Mouse (Mus musculus): ENCODE measurements around the gene Macrod2. TPM values are rescaled to one million over a fixed set of nuclear protein-coding genes. Genes with fewer than 3 reads are reported as not detected.

Macrod2 gene
- polyA plus RNA-seq, 1 experiment from 2014 or later = 32.9 TPM

- H3K36me3 ChIP-seq (ENCODE audit: control insufficient read depth, insufficient read depth, low read length) = no peaks in the 10 kb centered on the region
- H3K4me3 ChIP-seq (ENCODE audit: low read length) = no peak overlapping the region
- no peaks in the 10 kb centered on the region for H3K4me1 ChIP-seq (ENCODE audit: control insufficient read depth, insufficient read depth, low read length)
- H3K9ac ChIP-seq (ENCODE audit: low read depth, low read length) = no peak overlapping the region
- WGBS = 65% methylated on average over 4 of the region's 4 CpGs
- no peak overlapping the region for H3K4me2 ChIP-seq (ENCODE audit: low read depth, low read length)
- H3K27ac ChIP-seq (ENCODE audit: low read length) = no peak overlapping the region
- ATAC-seq = no peak
- no peaks in the 10 kb centered on the region for H3K27me3 ChIP-seq (replicated peaks; ENCODE audit: control insufficient read depth, insufficient read depth, low read length)
- H3K9me3 ChIP-seq (ENCODE audit: control insufficient read depth, low read length) = no peaks in the 10 kb centered on the region
These were observed 1333.9 kb downstream of the Macrod2 start for GRCm38 (mm10) chr2:141728998-141729397.

- Histone ChIP-seq H3K27me3 (replicated peaks; ENCODE audit: control insufficient read depth, insufficient read depth, low read length) (no peaks in the 10 kb centered on the region), H3K4me2 (ENCODE audit: low read depth, low read length) (no peak overlapping the region), H3K4me3 (ENCODE audit: low read length) (no peak overlapping the region), H3K4me1 (ENCODE audit: control insufficient read depth, insufficient read depth, low read length) (no peaks in the 10 kb centered on the region), H3K9me3 (ENCODE audit: control insufficient read depth, low read length) (no peaks in the 10 kb centered on the region), H3K36me3 (ENCODE audit: control insufficient read depth, insufficient read depth, low read length) (no peaks in the 10 kb centered on the region), H3K9ac (ENCODE audit: low read depth, low read length) (no peak overlapping the region), H3K27ac (ENCODE audit: low read length) (no peak overlapping the region)
- ATAC-seq = no peak
- WGBS = 91% methylated on average over 5 of the region's 5 CpGs
These were observed 1341.8 kb downstream of the Macrod2 start for GRCm38 (mm10) chr2:141736685-141737456.

GRCm38 (mm10) chr2:141738702-141739101 lies 1343.6 kb downstream of the Macrod2 start:
- no peak for ATAC-seq
- Histone ChIP-seq H3K9me3 (ENCODE audit: control insufficient read depth, low read length) (no peaks in the 10 kb centered on the region), H3K27ac (ENCODE audit: low read length) (no peak overlapping the region), H3K36me3 (ENCODE audit: control insufficient read depth, insufficient read depth, low read length) (no peaks in the 10 kb centered on the region), H3K27me3 (replicated peaks; ENCODE audit: control insufficient read depth, insufficient read depth, low read length) (no peaks in the 10 kb centered on the region), H3K4me3 (ENCODE audit: low read length) (no peak overlapping the region), H3K4me2 (ENCODE audit: low read depth, low read length) (no peak overlapping the region), H3K9ac (ENCODE audit: low read depth, low read length) (no peak overlapping the region), H3K4me1 (ENCODE audit: control insufficient read depth, insufficient read depth, low read length) (no peaks in the 10 kb centered on the region)
- WGBS = 42% methylated on average over 1 of the region's 1 CpGs

- Histone ChIP-seq H3K36me3 (ENCODE audit: control insufficient read depth, insufficient read depth, low read length) (no peaks in the 10 kb centered on the region), H3K9ac (ENCODE audit: low read depth, low read length) (no peak overlapping the region), H3K27ac (ENCODE audit: low read length) (no peak overlapping the region), H3K4me1 (ENCODE audit: control insufficient read depth, insufficient read depth, low read length) (no peaks in the 10 kb centered on the region), H3K4me3 (ENCODE audit: low read length) (no peak overlapping the region), H3K9me3 (ENCODE audit: control insufficient read depth, low read length) (no peaks in the 10 kb centered on the region), H3K4me2 (ENCODE audit: low read depth, low read length) (no peak overlapping the region), H3K27me3 (replicated peaks; ENCODE audit: control insufficient read depth, insufficient read depth, low read length) (no peaks in the 10 kb centered on the region)
- no peak for ATAC-seq
- 79% methylated on average over 5 of the region's 5 CpGs for WGBS
These were observed 1345.2 kb downstream of the Macrod2 start for GRCm38 (mm10) chr2:141740318-141740717.

GRCm38 (mm10) chr2:141800236-141800635 lies 1405.1 kb downstream of the Macrod2 start:
- Histone ChIP-seq H3K27ac (ENCODE audit: low read length) (no peak overlapping the region), H3K4me2 (ENCODE audit: low read depth, low read length) (no peak overlapping the region), H3K4me3 (ENCODE audit: low read length) (no peak overlapping the region), H3K36me3 (ENCODE audit: control insufficient read depth, insufficient read depth, low read length) (no peaks in the 10 kb centered on the region), H3K9ac (ENCODE audit: low read depth, low read length) (no peak overlapping the region), H3K9me3 (ENCODE audit: control insufficient read depth, low read length) (no peaks in the 10 kb centered on the region), H3K27me3 (replicated peaks; ENCODE audit: control insufficient read depth, insufficient read depth, low read length) (no peaks in the 10 kb centered on the region), H3K4me1 (ENCODE audit: control insufficient read depth, insufficient read depth, low read length) (no peaks in the 10 kb centered on the region)
- no peak for ATAC-seq
- 62% methylated on average over 4 of the region's 4 CpGs for WGBS

GRCm38 (mm10) chr2:141800909-141801308 lies 1405.8 kb downstream of the Macrod2 start:
- no peak for ATAC-seq
- no peak overlapping the region for H3K4me3 ChIP-seq (ENCODE audit: low read length)
- H3K36me3 ChIP-seq (ENCODE audit: control insufficient read depth, insufficient read depth, low read length) = no peaks in the 10 kb centered on the region

GRCm38 (mm10) chr2:141816266-141816665 lies 1421.2 kb downstream of the Macrod2 start:
- no peak for ATAC-seq
- no peaks in the 10 kb centered on the region for H3K27me3 ChIP-seq (replicated peaks; ENCODE audit: control insufficient read depth, insufficient read depth, low read length)
- WGBS = 92% methylated on average over 4 of the region's 4 CpGs
- no peak overlapping the region for H3K4me3 ChIP-seq (ENCODE audit: low read length)
- no peaks in the 10 kb centered on the region for H3K9me3 ChIP-seq (ENCODE audit: control insufficient read depth, low read length)
- H3K27ac ChIP-seq (ENCODE audit: low read length) = no peak overlapping the region
- no peak overlapping the region for H3K9ac ChIP-seq (ENCODE audit: low read depth, low read length)
- H3K4me1 ChIP-seq (ENCODE audit: control insufficient read depth, insufficient read depth, low read length) = no peaks in the 10 kb centered on the region
- H3K36me3 ChIP-seq (ENCODE audit: control insufficient read depth, insufficient read depth, low read length) = no peaks in the 10 kb centered on the region
- H3K4me2 ChIP-seq (ENCODE audit: low read depth, low read length) = no peak overlapping the region

More at GRCm38 (mm10) chr2:141800909-141801308, 1405.8 kb downstream of the Macrod2 start:
- H3K4me1 ChIP-seq (ENCODE audit: control insufficient read depth, insufficient read depth, low read length) = no peaks in the 10 kb centered on the region
- no peak overlapping the region for H3K9ac ChIP-seq (ENCODE audit: low read depth, low read length)
- 79% methylated on average over 2 of the region's 2 CpGs for WGBS
- H3K9me3 ChIP-seq (ENCODE audit: control insufficient read depth, low read length) = no peaks in the 10 kb centered on the region
- no peak overlapping the region for H3K4me2 ChIP-seq (ENCODE audit: low read depth, low read length)
- H3K27me3 ChIP-seq (replicated peaks; ENCODE audit: control insufficient read depth, insufficient read depth, low read length) = no peaks in the 10 kb centered on the region
- H3K27ac ChIP-seq (ENCODE audit: low read length) = no peak overlapping the region

- ATAC-seq = no peak
- Histone ChIP-seq H3K27me3 (replicated peaks; ENCODE audit: control insufficient read depth, insufficient read depth, low read length) (no peaks in the 10 kb centered on the region), H3K27ac (ENCODE audit: low read length) (no peak overlapping the region), H3K4me3 (ENCODE audit: low read length) (no peak overlapping the region), H3K4me1 (ENCODE audit: control insufficient read depth, insufficient read depth, low read length) (no peaks in the 10 kb centered on the region), H3K9ac (ENCODE audit: low read depth, low read length) (no peak overlapping the region), H3K9me3 (ENCODE audit: control insufficient read depth, low read length) (no peaks in the 10 kb centered on the region), H3K4me2 (ENCODE audit: low read depth, low read length) (no peak overlapping the region), H3K36me3 (ENCODE audit: control insufficient read depth, insufficient read depth, low read length) (no peaks in the 10 kb centered on the region)
- WGBS = 69% methylated on average over 4 of the region's 4 CpGs
These were observed 1422.6 kb downstream of the Macrod2 start for GRCm38 (mm10) chr2:141817546-141818180.

GRCm38 (mm10) chr2:141820795-141821194 lies 1425.7 kb downstream of the Macrod2 start:
- no peak overlapping the region for H3K9ac ChIP-seq (ENCODE audit: low read depth, low read length)
- no peaks in the 10 kb centered on the region for H3K4me1 ChIP-seq (ENCODE audit: control insufficient read depth, insufficient read depth, low read length)
- no peaks in the 10 kb centered on the region for H3K27me3 ChIP-seq (replicated peaks; ENCODE audit: control insufficient read depth, insufficient read depth, low read length)
- no peak for ATAC-seq
- no peak overlapping the region for H3K27ac ChIP-seq (ENCODE audit: low read length)
- H3K9me3 ChIP-seq (ENCODE audit: control insufficient read depth, low read length) = no peaks in the 10 kb centered on the region
- H3K36me3 ChIP-seq (ENCODE audit: control insufficient read depth, insufficient read depth, low read length) = no peaks in the 10 kb centered on the region
- H3K4me3 ChIP-seq (ENCODE audit: low read length) = no peak overlapping the region
- H3K4me2 ChIP-seq (ENCODE audit: low read depth, low read length) = no peak overlapping the region

All from intestine, embryonic 16.5 days (tissue).